Comparison of ENCODE assay signal across 8 mouse cellular contexts in the genomic region with DNA sequence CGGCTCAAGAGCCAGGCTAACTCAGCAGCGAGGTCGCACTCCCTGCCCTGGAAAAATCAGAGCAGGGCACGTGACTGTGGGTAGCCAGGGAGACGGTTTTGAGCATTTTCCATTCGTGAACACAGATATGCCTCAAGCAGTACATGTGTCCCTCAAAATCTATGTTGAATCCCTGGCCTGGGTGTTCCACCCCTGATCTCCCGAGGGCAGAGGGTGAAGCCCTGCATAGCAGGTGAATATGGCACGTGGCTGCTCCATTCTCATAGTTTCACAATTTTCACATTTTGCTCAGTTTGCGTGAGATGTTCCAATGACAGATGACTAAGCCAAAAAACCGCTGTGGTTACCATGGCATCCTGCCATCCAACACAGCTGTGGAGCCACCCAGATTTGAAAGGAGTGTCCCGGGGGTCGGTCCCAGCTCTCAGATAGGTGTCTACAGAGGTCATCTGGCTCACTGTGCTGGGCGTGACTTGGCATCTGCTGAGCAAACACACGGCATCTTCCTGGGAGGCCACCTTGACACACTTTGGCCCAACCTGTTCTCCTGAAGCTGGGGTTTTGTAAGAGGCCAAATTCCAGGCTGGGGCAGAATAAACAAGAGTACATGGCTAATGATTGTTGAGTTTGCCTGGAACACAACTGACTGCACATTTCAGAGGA. TPM values are rescaled to one million over a fixed set of nuclear protein-coding genes. Genes with fewer than 3 reads are reported as not detected.
DNase-seq lines count a peak whose midpoint lies in the region; ATAC-seq and TF ChIP-seq lines count a peak whose summit lies in the region.
"Had no signal": no experiment of that assay in that cellular context is flagged by ENCODE, and none has a peak within 500 bp of the region (broad histone marks: within the 10 kb centered on the region; RNA-seq: fewer than 3 reads in every experiment).

No protein-coding gene starts in this region.

- WGBS in kidney, postnatal 0 days, result 52% methylated on average over 14 of the region's 14 CpGs
- 20% methylated on average over 14 of the region's 14 CpGs for WGBS in macrophage (ENCODE audit: missing documents)
- 82% methylated on average over 14 of the region's 14 CpGs for WGBS in midbrain, embryonic 11.5 days
- WGBS in midbrain, embryonic 16.5 days, result 71% methylated on average over 14 of the region's 14 CpGs

- dilution Hi-C loops in CH12.LX (cut with MboI; ENCODE audit: extremely low pct_ligation_motif_present, extremely low pct_unique_long_range_greater_than_20kb, low sequenced_read_pairs), result no loop called here

- no peak overlapping the region for H3K9ac ChIP-seq in CH12.LX (ENCODE audit: insufficient read depth, low read depth)
- no peak overlapping the region for H3K9ac ChIP-seq in kidney, postnatal 0 days (ENCODE audit: low read depth, low read length)
- H3K9ac ChIP-seq in midbrain, embryonic 11.5 days (ENCODE audit: low read length), result no peak overlapping the region
- H3K9ac ChIP-seq in midbrain, embryonic 16.5 days (ENCODE audit: low read depth, low read length), result no peak overlapping the region
- H3K9ac ChIP-seq: limb, embryonic 12.5 days had no signal

- DNase-seq in CH12.LX (ENCODE audit: extremely low read depth), result peak; percentile 77
- peak; percentile 85 to 96 for DNase-seq in adrenal gland, adult (ENCODE audit: inconsistent age in 2 of 2, low spot score in 1 of 2)
- peak; percentile 87 for DNase-seq in fibroblast of lung, adult 2 months (ENCODE audit: low read depth)
- peak; percentile 55 for DNase-seq in kidney, postnatal 0 days (ENCODE audit: low spot score)
- DNase-seq in midbrain, embryonic 11.5 days (ENCODE audit: low spot score, missing footprints), result no peak

- ATAC-seq in kidney, postnatal 0 days (replicated peaks; ENCODE audit: low FRiP score, low read depth), result peak; percentile 80
- ATAC-seq in midbrain, embryonic 11.5 days (ENCODE audit: low FRiP score), result no peak
- no peak for ATAC-seq in midbrain, embryonic 16.5 days

- peak; percentile 47 for TF ChIP-seq EP300 in CH12.LX (IDR thresholded peaks at IDR 0.05; ENCODE audit: low read length)

- H3K9me3 ChIP-seq in CH12.LX (replicated peaks; ENCODE audit: low read length), result no peaks in the 10 kb centered on the region
- no peaks in the 10 kb centered on the region for H3K9me3 ChIP-seq in kidney, postnatal 0 days (replicated peaks; ENCODE audit: low read length)
- H3K9me3 ChIP-seq in midbrain, embryonic 11.5 days (ENCODE audit: control insufficient read depth, low read length), result no peaks in the 10 kb centered on the region
- H3K9me3 ChIP-seq in midbrain, embryonic 16.5 days (replicated peaks; ENCODE audit: control insufficient read depth, low read length, poor library complexity, severe bottlenecking), result no peaks in the 10 kb centered on the region
- H3K9me3 ChIP-seq: limb, embryonic 12.5 days had no signal

- TF ChIP-seq RAD21 in CH12.LX (IDR thresholded peaks at IDR 0.05; ENCODE audit: low read depth, low read length), result no peak

- no peaks in the 10 kb centered on the region for H3K27me3 ChIP-seq in CH12.LX (replicated peaks)
- no peaks in the 10 kb centered on the region for H3K27me3 ChIP-seq in kidney, postnatal 0 days (ENCODE audit: insufficient read depth, low read length)
- H3K27me3 ChIP-seq in midbrain, embryonic 11.5 days (ENCODE audit: control insufficient read depth, insufficient read depth, low read length), result 0 out of 2 replicates have a peak, but pooled peaks cover 2% of the 10 kb centered on the region
- H3K27me3 ChIP-seq in midbrain, embryonic 16.5 days (ENCODE audit: control insufficient read depth, insufficient read depth, low read depth, low read length), result no peaks in the 10 kb centered on the region
- H3K27me3 ChIP-seq: limb, embryonic 12.5 days had no signal

- H3K4me2 ChIP-seq in CH12.LX (ENCODE audit: insufficient read depth, low read depth, poor library complexity, severe bottlenecking), result peak overlapping the region; percentile 34; the same call in 1 of the 2 replicates
- H3K4me2 ChIP-seq in kidney, postnatal 0 days (ENCODE audit: low read length), result no peak overlapping the region
- H3K4me2 ChIP-seq in midbrain, embryonic 11.5 days, result no peak overlapping the region
- H3K4me2 ChIP-seq in midbrain, embryonic 16.5 days (ENCODE audit: low read length), result no peak overlapping the region
- H3K4me2 ChIP-seq: limb, embryonic 12.5 days had no signal

- in situ Hi-C loops in CH12.LX (cut with MboI; ENCODE audit: low pct_ligation_motif_present, low pct_unique_long_range_greater_than_20kb, low sequenced_read_pairs), result no loop called here

- no peak for TF ChIP-seq CTCF in CH12.LX (conservative IDR thresholded peaks at IDR 0.05 in 1 of 2, IDR thresholded peaks at IDR 0.05 in 1 of 2; ENCODE audit: low read depth in 2 of 2, low read length in 2 of 2)
- TF ChIP-seq CTCF in kidney, postnatal 0 days (IDR thresholded peaks at IDR 0.05; ENCODE audit: low read depth), result no peak

- H3K36me3 ChIP-seq in CH12.LX (replicated peaks in 1 of 2; ENCODE audit: control insufficient read depth in 1 of 2, insufficient read depth in 1 of 2, low read length in 1 of 2) (no peaks in the 10 kb centered on the region), macrophage (ENCODE audit: inconsistent target) (no peaks in the 10 kb centered on the region)
- no peaks in the 10 kb centered on the region for H3K36me3 ChIP-seq in kidney, postnatal 0 days (ENCODE audit: insufficient read depth, low read length)
- H3K36me3 ChIP-seq in midbrain, embryonic 11.5 days (ENCODE audit: control insufficient read depth, insufficient read depth, low read length), result no peaks in the 10 kb centered on the region
- H3K36me3 ChIP-seq in midbrain, embryonic 16.5 days (ENCODE audit: control insufficient read depth, insufficient read depth, low read length), result no peaks in the 10 kb centered on the region
- H3K36me3 ChIP-seq: limb, embryonic 12.5 days had no signal

- H3K27ac ChIP-seq in CH12.LX (ENCODE audit: insufficient read depth, low read depth), result no peak overlapping the region
- H3K27ac ChIP-seq in kidney, postnatal 0 days, result peak overlapping the region; percentile 88
- peak overlapping the region; percentile 21 for H3K27ac ChIP-seq in macrophage
- H3K27ac ChIP-seq in midbrain, embryonic 11.5 days (ENCODE audit: low read depth, low read length), result no peak overlapping the region
- no peak overlapping the region for H3K27ac ChIP-seq in midbrain, embryonic 16.5 days (ENCODE audit: low read length)
- H3K27ac ChIP-seq: limb, embryonic 12.5 days had no signal

- peaks cover 27 to 69% of the 10 kb centered on the region in 2 experiments for H3K4me1 ChIP-seq in CH12.LX (ENCODE audit: control insufficient read depth in 1 of 2, insufficient read depth in 2 of 2)
- H3K4me1 ChIP-seq in kidney, postnatal 0 days (replicated peaks; ENCODE audit: insufficient read depth, low read length), result 0 out of 2 replicates have a peak, but pooled peaks cover 11% of the 10 kb centered on the region
- H3K4me1 ChIP-seq in midbrain, embryonic 11.5 days (ENCODE audit: control insufficient read depth, insufficient read depth, low read length), result peaks cover 8% of the 10 kb centered on the region
- peaks cover 8% of the 10 kb centered on the region for H3K4me1 ChIP-seq in midbrain, embryonic 16.5 days (ENCODE audit: control insufficient read depth, insufficient read depth, low read length)

- H3K79me2 ChIP-seq in CH12.LX (replicated peaks; ENCODE audit: control insufficient read depth, extremely low read depth, insufficient read depth, poor library complexity, severe bottlenecking), result no peaks in the 10 kb centered on the region
- H3K79me2 ChIP-seq in macrophage (ENCODE audit: inconsistent target), result no peaks in the 10 kb centered on the region

- H3K4me3 ChIP-seq in CH12.LX (replicated peaks in 1 of 3; ENCODE audit: low read depth in 2 of 3, low read length in 2 of 3, poor library complexity in 1 of 3), result no peak overlapping the region
- H3K4me3 ChIP-seq in kidney, postnatal 0 days (replicated peaks; ENCODE audit: low read depth, low read length), result no peak overlapping the region
- no peak overlapping the region for H3K4me3 ChIP-seq in macrophage (ENCODE audit: inconsistent target)
- H3K4me3 ChIP-seq in midbrain, embryonic 11.5 days (ENCODE audit: low read depth, low read length), result no peak overlapping the region
- no peak overlapping the region for H3K4me3 ChIP-seq in midbrain, embryonic 16.5 days (ENCODE audit: low read depth, low read length)
- H3K4me3 ChIP-seq: limb, embryonic 12.5 days had no signal

- no peak for TF ChIP-seq POLR2A in CH12.LX (IDR thresholded peaks at IDR 0.05; ENCODE audit: low read depth, low read length)

TF ChIP-seq in CH12.LX, 34 proteins besides CTCF, POLR2A, EP300 and RAD21 (continues in another document):
- TF ChIP-seq BHLHE40 (IDR thresholded peaks at IDR 0.05; ENCODE audit: low read depth, low read length), result peak; percentile 95
- 0 out of 2 replicates have a peak, but pooled peaks have one; percentile 41 for TF ChIP-seq TCF12 (IDR thresholded peaks at IDR 0.05; ENCODE audit: low read depth, low read length)
- TF ChIP-seq IRF4 (IDR thresholded peaks at IDR 0.05; ENCODE audit: low read depth, low read length), result peak; percentile 22; the same call in 1 of the 2 replicates
- no peak for TF ChIP-seq ZC3H11A (IDR thresholded peaks at IDR 0.05; ENCODE audit: low read depth, low read length)
- peak; percentile 79 for TF ChIP-seq MXI1 (IDR thresholded peaks at IDR 0.05; ENCODE audit: low read depth, low read length)
- peak; percentile 73 for TF ChIP-seq ETS1 (conservative IDR thresholded peaks at IDR 0.05; ENCODE audit: low read depth, low read length)
- TF ChIP-seq MAX (IDR thresholded peaks at IDR 0.05; ENCODE audit: low read length), result peak; percentile 92
- TF ChIP-seq CHD2 (IDR thresholded peaks at IDR 0.05; ENCODE audit: low read length), result no peak; the same call in 1 of the 2 replicates
- peak; percentile 75 for TF ChIP-seq USF2 (conservative IDR thresholded peaks at IDR 0.05; ENCODE audit: low read depth, low read length)
- 0 out of 2 replicates have a peak, but pooled peaks have one; percentile 4 for TF ChIP-seq MAFK (IDR thresholded peaks at IDR 0.05; ENCODE audit: insufficient replicate concordance, low read length)
- peak; percentile 81 for TF ChIP-seq USF1 (IDR thresholded peaks at IDR 0.05; ENCODE audit: low read depth, low read length)

RNA-seq across cellular contexts. Expression of a gene that starts 47.4 kb away (rescaled TPM):
- total RNA-seq in CH12.LX (2012; rRNA removed), result 10.6 and 13.8 TPM in 2 replicates
- total RNA-seq in CH12.LX (2014; rRNA removed), result 20.1 and 21.4 TPM in 2 replicates
- 23.5 and 23.9 TPM in 2 replicates for polyA plus RNA-seq in CH12.LX (2012; ENCODE audit: insufficient read length, low read depth)
- 6.1 and 6.7 TPM in 2 replicates for polyA plus RNA-seq in kidney, postnatal 0 days (2015; fragmentation: Nextera tagmentation; extraction: Ambion mirVana)
- 100 to 1,000 TPM; 226 to 637 (median 363) TPM for total RNA-seq in macrophage (2018; cell fraction: chromatin; rRNA removed)
- 100 to 1,000 TPM in 22 of 26 experiments, 10 to 100 TPM in 4; 88.7 to 350 (median 158) TPM for total RNA-seq in macrophage (2018; cell fraction: cytosol; rRNA removed)
- 100 to 1,000 TPM; 168 to 626 (median 424) TPM for total RNA-seq in macrophage (2018; cell fraction: nucleus; rRNA removed)
- polyA plus RNA-seq in macrophage (2018), result 64.0 to 87.9 TPM (median 68.8 TPM) in 3 replicates
- polyA plus RNA-seq in midbrain, embryonic 11.5 days (2014; fragmentation: Nextera tagmentation; extraction: Ambion mirVana), result 11.7 and 17.2 TPM in 2 replicates
- polyA plus RNA-seq in midbrain, embryonic 16.5 days (2015; fragmentation: Nextera tagmentation; extraction: Ambion mirVana), result 20.1 and 21.3 TPM in 2 replicates

Comparison
In these comparisons a context has a peak if more than half of its experiments do, and no peak if none do; other contexts are left out.
1. H3K27ac ChIP-seq: peak in kidney, postnatal 0 days (single experiment) and macrophage (single experiment); none in CH12.LX (single experiment), midbrain, embryonic 11.5 days (single experiment) and midbrain, embryonic 16.5 days (single experiment).